Mouse (Mus musculus): ENCODE data around the gene Gm49398.

Gene Gm49398

GRCm38 (mm10) chr13:61288739-61289138 lies at the start of gene Gm49398:
Gene Gm49398, minus strand, starts transcription at chr13:61288839.
- DNase-seq = no peak

DNA sequence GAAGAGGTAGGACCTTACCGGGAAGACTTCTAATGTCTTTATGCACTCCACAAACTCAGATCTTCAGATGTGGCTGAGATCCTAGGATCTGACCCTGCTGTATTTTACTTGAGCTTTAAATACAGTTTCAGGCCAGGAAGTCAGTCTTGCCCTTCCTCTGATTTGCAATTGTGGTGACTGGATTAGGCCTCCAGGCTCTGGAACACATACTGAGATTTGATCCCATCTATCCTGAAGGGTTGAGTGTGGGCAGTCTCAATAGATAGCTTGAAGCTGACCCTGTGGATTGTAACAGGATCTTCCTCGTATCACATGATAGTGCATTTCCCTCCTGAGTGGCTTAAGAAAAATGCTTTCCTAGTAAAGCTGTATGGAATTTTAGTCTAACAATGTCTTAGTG lies 33.4 kb downstream of the Gm49398 start, which contains the start of gene Cts8:
Gene Cts8 (minus strand): TSS at position 101 of the 400 bp plus-strand sequence.
- DNase-seq = no peak

- peak; percentile 48 for DNase-seq
Measured at GRCm38 (mm10) chr13:61241076-61241947, 47.3 kb downstream of the Gm49398 start.

GRCm38 (mm10) chr13:61203310-61203709 lies 85.3 kb downstream of the Gm49398 start, which contains the start of gene Cts6:
Gene Cts6, minus strand, starts transcription at chr13:61203410.
- DNase-seq = no peak

All from embryo, embryonic 11 days (tissue).